Mouse (Mus musculus): Measurements from ENCODE around the gene F3. TPM values are rescaled to one million over a fixed set of nuclear protein-coding genes. Genes with fewer than 3 reads are reported as not detected.

The F3 gene
- polyA plus RNA-seq, 1 experiment from 2014 or later = 49.3 TPM

- Histone ChIP-seq H3K9ac (no peak overlapping the region), H3K4me1 (peaks cover 5% of the 10 kb centered on the region; the same call in 1 of the 2 replicates), H3K27me3 (no peaks in the 10 kb centered on the region), H3K27ac (replicated peaks) (no peak overlapping the region; the same call in 1 of the 2 replicates), H3K4me3 (replicated peaks) (no peak overlapping the region), H3K36me3 (no peaks in the 10 kb centered on the region), H3K9me3 (replicated peaks) (no peaks in the 10 kb centered on the region), H3K4me2 (replicated peaks) (no peak overlapping the region)
- 84% methylated on average over 7 of the region's 7 CpGs for WGBS
- no peak for ATAC-seq (ENCODE audit: insufficient number of reproducible peaks, low FRiP score, low TSS enrichment, low read depth)
These were observed 12.3 kb upstream of the F3 start for GRCm38 (mm10) chr3:121710894-121711531.

- peak overlapping the region; percentile 65; the same call in 1 of the 2 replicates for H3K27ac ChIP-seq (replicated peaks)
These were observed 11.1 kb upstream of the F3 start for GRCm38 (mm10) chr3:121712222-121712621.

GRCm38 (mm10) chr3:121713151-121713701, 10.1 kb upstream of the F3 start:
- 63% methylated on average over 17 of the region's 17 CpGs for whole genome bisulfite sequencing
- Histone ChIP-seq H3K27ac (replicated peaks) (peak overlapping the region; percentile 40; the same call in 1 of the 2 replicates), H3K4me2 (replicated peaks) (no peak overlapping the region), H3K4me3 (replicated peaks) (no peak overlapping the region), H3K4me1 (peaks cover 5% of the 10 kb centered on the region; the same call in 1 of the 2 replicates), H3K9me3 (replicated peaks) (no peaks in the 10 kb centered on the region), H3K27me3 (no peaks in the 10 kb centered on the region), H3K36me3 (no peaks in the 10 kb centered on the region), H3K9ac (no peak overlapping the region)
- ATAC-seq (ENCODE audit: insufficient number of reproducible peaks, low FRiP score, low TSS enrichment, low read depth) = no peak

More at GRCm38 (mm10) chr3:121712222-121712621, 11.1 kb upstream of the F3 start:
- no peaks in the 10 kb centered on the region for H3K36me3 ChIP-seq
- H3K9me3 ChIP-seq (replicated peaks) = no peaks in the 10 kb centered on the region
- H3K4me1 ChIP-seq = peaks cover 5% of the 10 kb centered on the region; the same call in 1 of the 2 replicates
- no peak overlapping the region for H3K9ac ChIP-seq
- 54% methylated on average over 4 of the region's 4 CpGs for WGBS
- H3K4me2 ChIP-seq (replicated peaks) = no peak overlapping the region
- H3K4me3 ChIP-seq (replicated peaks) = no peak overlapping the region
- ATAC-seq (ENCODE audit: insufficient number of reproducible peaks, low FRiP score, low TSS enrichment, low read depth) = no peak
- H3K27me3 ChIP-seq = no peaks in the 10 kb centered on the region

- H3K27ac ChIP-seq (replicated peaks) = peak overlapping the region; percentile 40; the same call in 1 of the 2 replicates
- H3K4me2 ChIP-seq (replicated peaks) = no peak overlapping the region
- H3K4me3 ChIP-seq (replicated peaks) = no peak overlapping the region
- peaks cover 9% of the 10 kb centered on the region for H3K4me1 ChIP-seq
- no peak overlapping the region for H3K9ac ChIP-seq
- H3K27me3 ChIP-seq = no peaks in the 10 kb centered on the region
- no peaks in the 10 kb centered on the region for H3K36me3 ChIP-seq
- no peaks in the 10 kb centered on the region for H3K9me3 ChIP-seq (replicated peaks)
- 65% methylated on average over 8 of the region's 8 CpGs for WGBS
- ATAC-seq (ENCODE audit: insufficient number of reproducible peaks, low FRiP score, low TSS enrichment, low read depth) = no peak
These were observed 9.5 kb upstream of the F3 start for GRCm38 (mm10) chr3:121713816-121714215.

GRCm38 (mm10) chr3:121714461-121714860, 8.9 kb upstream of the F3 start:
- 84% methylated on average over 2 of the region's 2 CpGs for WGBS
- H3K27ac ChIP-seq (replicated peaks) = no peak overlapping the region

GRCm38 (mm10) chr3:121715336-121715735, 8.0 kb upstream of the F3 start:
- H3K27ac ChIP-seq (replicated peaks) = no peak overlapping the region
- H3K36me3 ChIP-seq = no peaks in the 10 kb centered on the region
- H3K9me3 ChIP-seq (replicated peaks) = no peaks in the 10 kb centered on the region
- H3K4me2 ChIP-seq (replicated peaks) = no peak overlapping the region
- no peaks in the 10 kb centered on the region for H3K27me3 ChIP-seq
- ATAC-seq (ENCODE audit: insufficient number of reproducible peaks, low FRiP score, low TSS enrichment, low read depth) = no peak
- no peak overlapping the region for H3K9ac ChIP-seq
- H3K4me3 ChIP-seq (replicated peaks) = no peak overlapping the region
- H3K4me1 ChIP-seq = peaks cover 12% of the 10 kb centered on the region

More at GRCm38 (mm10) chr3:121714461-121714860, 8.9 kb upstream of the F3 start:
- Histone ChIP-seq H3K9me3 (replicated peaks) (no peaks in the 10 kb centered on the region), H3K4me2 (replicated peaks) (no peak overlapping the region), H3K4me3 (replicated peaks) (no peak overlapping the region), H3K36me3 (no peaks in the 10 kb centered on the region), H3K27me3 (no peaks in the 10 kb centered on the region), H3K9ac (no peak overlapping the region), H3K4me1 (peaks cover 12% of the 10 kb centered on the region)
- ATAC-seq (ENCODE audit: insufficient number of reproducible peaks, low FRiP score, low TSS enrichment, low read depth) = no peak

GRCm38 (mm10) chr3:121715741-121716459, 7.4 kb upstream of the F3 start:
- Histone ChIP-seq H3K9me3 (replicated peaks) (no peaks in the 10 kb centered on the region), H3K4me3 (replicated peaks) (no peak overlapping the region), H3K36me3 (no peaks in the 10 kb centered on the region), H3K4me1 (peaks cover 12% of the 10 kb centered on the region), H3K27me3 (no peaks in the 10 kb centered on the region), H3K4me2 (replicated peaks) (no peak overlapping the region), H3K27ac (replicated peaks) (no peak overlapping the region), H3K9ac (no peak overlapping the region)
- 62% methylated on average over 6 of the region's 6 CpGs for WGBS
- no peak for ATAC-seq (ENCODE audit: insufficient number of reproducible peaks, low FRiP score, low TSS enrichment, low read depth)

- H3K9me3 ChIP-seq (replicated peaks) = no peaks in the 10 kb centered on the region
- no peak overlapping the region for H3K9ac ChIP-seq
- WGBS = 68% methylated on average over 5 of the region's 5 CpGs
- H3K27ac ChIP-seq (replicated peaks) = no peak overlapping the region
- no peaks in the 10 kb centered on the region for H3K27me3 ChIP-seq
- H3K4me2 ChIP-seq (replicated peaks) = no peak overlapping the region
- H3K36me3 ChIP-seq = no peaks in the 10 kb centered on the region
- peaks cover 12% of the 10 kb centered on the region for H3K4me1 ChIP-seq
- no peak for ATAC-seq (ENCODE audit: insufficient number of reproducible peaks, low FRiP score, low TSS enrichment, low read depth)
- H3K4me3 ChIP-seq (replicated peaks) = no peak overlapping the region
These were observed 6.9 kb upstream of the F3 start for GRCm38 (mm10) chr3:121716480-121716879.

- H3K9me3 ChIP-seq (replicated peaks) = no peaks in the 10 kb centered on the region
- H3K27ac ChIP-seq (replicated peaks) = no peak overlapping the region
- no peaks in the 10 kb centered on the region for H3K27me3 ChIP-seq
- H3K36me3 ChIP-seq = no peaks in the 10 kb centered on the region
- H3K4me3 ChIP-seq (replicated peaks) = no peak overlapping the region
- ATAC-seq (ENCODE audit: insufficient number of reproducible peaks, low FRiP score, low TSS enrichment, low read depth) = no peak
- H3K4me2 ChIP-seq (replicated peaks) = no peak overlapping the region
- no peak overlapping the region for H3K9ac ChIP-seq
- H3K4me1 ChIP-seq = peaks cover 17% of the 10 kb centered on the region
- WGBS = 53% methylated on average over 8 of the region's 8 CpGs
These were observed 4.7 kb upstream of the F3 start for GRCm38 (mm10) chr3:121718679-121719078.

GRCm38 (mm10) chr3:121719701-121720100, 3.6 kb upstream of the F3 start:
- H3K4me2 ChIP-seq (replicated peaks) = no peak overlapping the region
- peaks cover 28% of the 10 kb centered on the region for H3K4me1 ChIP-seq
- ATAC-seq (ENCODE audit: insufficient number of reproducible peaks, low FRiP score, low TSS enrichment, low read depth) = no peak
- H3K27ac ChIP-seq (replicated peaks) = no peak overlapping the region
- H3K9ac ChIP-seq = no peak overlapping the region
- no peaks in the 10 kb centered on the region for H3K27me3 ChIP-seq
- no peaks in the 10 kb centered on the region for H3K36me3 ChIP-seq
- no peaks in the 10 kb centered on the region for H3K9me3 ChIP-seq (replicated peaks)
- WGBS = 79% methylated on average over 3 of the region's 3 CpGs
- H3K4me3 ChIP-seq (replicated peaks) = no peak overlapping the region

- peaks cover 28% of the 10 kb centered on the region for H3K4me1 ChIP-seq
- H3K9ac ChIP-seq = no peak overlapping the region
- WGBS = 40% methylated on average over 14 of the region's 14 CpGs
- H3K4me3 ChIP-seq (replicated peaks) = no peak overlapping the region
- no peaks in the 10 kb centered on the region for H3K9me3 ChIP-seq (replicated peaks)
- no peak overlapping the region for H3K27ac ChIP-seq (replicated peaks)
- H3K36me3 ChIP-seq = no peaks in the 10 kb centered on the region
- no peak for ATAC-seq (ENCODE audit: insufficient number of reproducible peaks, low FRiP score, low TSS enrichment, low read depth)
- H3K27me3 ChIP-seq = no peaks in the 10 kb centered on the region
- 0 out of 2 replicates have a peak overlapping the region, but pooled peaks have one; percentile 19 for H3K4me2 ChIP-seq (replicated peaks)
These were observed 2.3 kb upstream of the F3 start for GRCm38 (mm10) chr3:121720801-121721690.

All from embryonic facial prominence, embryonic 15.5 days (tissue).